Mouse (Mus musculus): ENCODE data around the gene Dcpp1. TPM values are rescaled to one million over a fixed set of nuclear protein-coding genes. Genes with fewer than 3 reads are reported as not detected.

The Dcpp1 gene
- polyA plus RNA-seq, 1 experiment from 2014 or later, result not detected

Other genes starting within 250 kb of the Dcpp1 start
- gene Mmp25, start 235.6 kb upstream of the Dcpp1 start, polyA plus RNA-seq (2016; fragmentation: Nextera tagmentation; extraction: Ambion mirVana), result 0.39 and 0.43 TPM in 2 replicates
- 0.28 and 0.40 TPM in 2 replicates for gene Bicdl2, start 220.4 kb upstream of the Dcpp1 start, polyA plus RNA-seq (2016; fragmentation: Nextera tagmentation; extraction: Ambion mirVana)
- gene Hcfc1r1, start 207.3 kb upstream of the Dcpp1 start, polyA plus RNA-seq (2016; fragmentation: Nextera tagmentation; extraction: Ambion mirVana), result 152 and 305 TPM in 2 replicates
- 60.1 and 63.7 TPM in 2 replicates for gene Thoc6, start 207.0 kb upstream of the Dcpp1 start, polyA plus RNA-seq (2016; fragmentation: Nextera tagmentation; extraction: Ambion mirVana)
- 35.4 and 72.4 TPM in 2 replicates for gene Tnfrsf12a, start 203.4 kb upstream of the Dcpp1 start, polyA plus RNA-seq (2016; fragmentation: Nextera tagmentation; extraction: Ambion mirVana)
- gene Cldn6, start 201.6 kb upstream of the Dcpp1 start, polyA plus RNA-seq (2016; fragmentation: Nextera tagmentation; extraction: Ambion mirVana), result 7.0 and 33.4 TPM in 2 replicates
- 0.76 and 2.4 TPM in 2 replicates for gene Cldn9, start 196.8 kb upstream of the Dcpp1 start, polyA plus RNA-seq (2016; fragmentation: Nextera tagmentation; extraction: Ambion mirVana)
- gene 1520401A03Rik, start 158.1 kb upstream of the Dcpp1 start, polyA plus RNA-seq (2016; fragmentation: Nextera tagmentation; extraction: Ambion mirVana), result not detected in 2 replicates
- 46.5 and 53.2 TPM in 2 replicates for gene Pkmyt1, start 154.5 kb upstream of the Dcpp1 start, polyA plus RNA-seq (2016; fragmentation: Nextera tagmentation; extraction: Ambion mirVana)
- gene Paqr4, start 140.0 kb upstream of the Dcpp1 start, polyA plus RNA-seq (2016; fragmentation: Nextera tagmentation; extraction: Ambion mirVana), result 8.7 and 9.3 TPM in 2 replicates
- gene Kremen2, start 135.0 kb upstream of the Dcpp1 start, polyA plus RNA-seq (2016; fragmentation: Nextera tagmentation; extraction: Ambion mirVana), result 0.43 and 1.9 TPM in 2 replicates
- gene Flywch1, start 109.3 kb upstream of the Dcpp1 start, polyA plus RNA-seq (2016; fragmentation: Nextera tagmentation; extraction: Ambion mirVana), result 97.9 and 117 TPM in 2 replicates
- 9.0 and 20.3 TPM in 2 replicates for gene Flywch2, start 94.8 kb upstream of the Dcpp1 start, polyA plus RNA-seq (2016; fragmentation: Nextera tagmentation; extraction: Ambion mirVana)
- gene Srrm2, start 90.3 kb upstream of the Dcpp1 start, polyA plus RNA-seq (2016; fragmentation: Nextera tagmentation; extraction: Ambion mirVana), result 342 and 505 TPM in 2 replicates
- 907 and 984 TPM in 2 replicates for gene Elob, start 51.7 kb upstream of the Dcpp1 start, polyA plus RNA-seq (2016; fragmentation: Nextera tagmentation; extraction: Ambion mirVana)
- not detected in 2 replicates for gene Prss33, start 44.8 kb upstream of the Dcpp1 start, polyA plus RNA-seq (2016; fragmentation: Nextera tagmentation; extraction: Ambion mirVana)
- not detected in 2 replicates for gene Prss32, start 37.0 kb upstream of the Dcpp1 start, polyA plus RNA-seq (2016; fragmentation: Nextera tagmentation; extraction: Ambion mirVana)
- gene Prss41, start 36.7 kb upstream of the Dcpp1 start, polyA plus RNA-seq (2016; fragmentation: Nextera tagmentation; extraction: Ambion mirVana), result 0.41 and 1.5 TPM in 2 replicates
- gene Prss21, start 12.8 kb upstream of the Dcpp1 start, polyA plus RNA-seq (2016; fragmentation: Nextera tagmentation; extraction: Ambion mirVana), result not detected in 2 replicates
- gene Dcpp2, start within 50 bp of the Dcpp1 start, polyA plus RNA-seq (2016; fragmentation: Nextera tagmentation; extraction: Ambion mirVana), result not detected in 2 replicates
- gene Dcpp3, start 36.6 kb downstream of the Dcpp1 start, polyA plus RNA-seq (2016; fragmentation: Nextera tagmentation; extraction: Ambion mirVana), result not detected in 2 replicates
- 0.21 TPM in 1 of 2 replicates, not detected in the other for gene Sbp, start 60.8 kb downstream of the Dcpp1 start, polyA plus RNA-seq (2016; fragmentation: Nextera tagmentation; extraction: Ambion mirVana)
- not detected in 2 replicates for gene Sbpl, start 74.4 kb downstream of the Dcpp1 start, polyA plus RNA-seq (2016; fragmentation: Nextera tagmentation; extraction: Ambion mirVana)
- 0.18 TPM in 1 of 2 replicates, not detected in the other for gene Prss30, start 99.7 kb downstream of the Dcpp1 start, polyA plus RNA-seq (2016; fragmentation: Nextera tagmentation; extraction: Ambion mirVana)
- 0.25 and 1.2 TPM in 2 replicates for gene Prss22, start 117.2 kb downstream of the Dcpp1 start, polyA plus RNA-seq (2016; fragmentation: Nextera tagmentation; extraction: Ambion mirVana)
- gene Prss27, start 157.3 kb downstream of the Dcpp1 start, polyA plus RNA-seq (2016; fragmentation: Nextera tagmentation; extraction: Ambion mirVana), result 0.38 and 1.2 TPM in 2 replicates
- gene Kctd5, start 192.6 kb downstream of the Dcpp1 start, polyA plus RNA-seq (2016; fragmentation: Nextera tagmentation; extraction: Ambion mirVana), result 55.2 and 71.8 TPM in 2 replicates

Measured in heart, embryonic 10.5 days (tissue).